Mouse (Mus musculus) embryonic facial prominence, embryonic 14.5 days (tissue): ENCODE results near the gene Cnnm1. TPM values are rescaled to one million over a fixed set of nuclear protein-coding genes. Genes with fewer than 3 reads are reported as not detected.
A peak's percentile ranks its signal among the peaks of the same experiment; 100 is the strongest.

ENCODE experiments used
- ATAC-seq: fragments of 200-750 bp; cut with Nextera tagmentation; 2 replicates; pipeline ENCODE4 v1.8.0; 2017; ENCODE audit warnings: low read depth, moderate number of reproducible peaks, moderate TSS enrichment
- DNase-seq: peaks from one replicate; pipeline ENCODE4 v3.0.0-alpha.2; 2015; ENCODE audit warnings: low spot score
- H3K27ac ChIP-seq: fragments of 300-500 bp; sonication (generic); replicated peaks from 2 replicates; pipeline ENCODE4 v1.5.1; 2014; ENCODE audit warnings: low read depth, mild to moderate bottlenecking, low read length, moderate library complexity
- H3K27me3 ChIP-seq: fragments of 300-500 bp; sonication (generic); replicated peaks from 2 replicates; pipeline ENCODE4 v1.6.1; 2014; ENCODE audit warnings: low read length; ENCODE audit not compliant: control insufficient read depth, insufficient read depth
- H3K36me3 ChIP-seq: fragments of 300-500 bp; sonication (generic); 2 replicates; pipeline ENCODE4 v1.6.1; 2014; ENCODE audit warnings: low read length, mixed read lengths; ENCODE audit not compliant: control insufficient read depth, insufficient read depth
- H3K4me1 ChIP-seq: fragments of 300-500 bp; sonication (generic); 2 replicates; pipeline ENCODE4 v1.6.1; 2014; ENCODE audit warnings: antibody characterized with exemption, low read length; ENCODE audit not compliant: control insufficient read depth, insufficient read depth
- H3K4me2 ChIP-seq: fragments of 300-500 bp; sonication (generic); 2 replicates; pipeline ENCODE4 v1.6.1; 2014; ENCODE audit warnings: low read depth, mild to moderate bottlenecking, low read length, moderate library complexity, mixed read lengths
- H3K4me3 ChIP-seq: fragments of 300-500 bp; sonication (generic); 2 replicates; pipeline ENCODE4 v1.5.1; 2014; ENCODE audit warnings: low read depth, mild to moderate bottlenecking, low read length
- H3K9ac ChIP-seq: fragments of 300-500 bp; sonication (generic); 2 replicates; pipeline ENCODE4 v1.6.1; 2014; ENCODE audit warnings: low read depth, mild to moderate bottlenecking, low read length, moderate library complexity, mixed read lengths
- H3K9me3 ChIP-seq: fragments of 300-500 bp; sonication (generic); 2 replicates; pipeline ENCODE4 v1.6.1; 2016; ENCODE audit warnings: low read length; ENCODE audit not compliant: control insufficient read depth
- WGBS: fragments of 180-500 bp; shearing (Covaris S2); extraction: QIAGEN DNeasy Blood & Tissue Kit; methylation state at CpG from one replicate; pipeline ENCODE4 v1.1.7; 2014; 5-methylcytosine and 5-hydroxymethylcytosine counted together
- polyA plus RNA-seq: library from polyadenylated mRNA; unstranded; fragments of >200 nt; fragmentation: Nextera tagmentation; extraction: Ambion mirVana; gene quantifications from 2 replicates; pipeline ENCODE4 v1.2.1, GENCODE M21; 2014

The Cnnm1 gene
- polyA plus RNA-seq, 1 experiment from 2014 or later: 0.96 TPM

DNA sequence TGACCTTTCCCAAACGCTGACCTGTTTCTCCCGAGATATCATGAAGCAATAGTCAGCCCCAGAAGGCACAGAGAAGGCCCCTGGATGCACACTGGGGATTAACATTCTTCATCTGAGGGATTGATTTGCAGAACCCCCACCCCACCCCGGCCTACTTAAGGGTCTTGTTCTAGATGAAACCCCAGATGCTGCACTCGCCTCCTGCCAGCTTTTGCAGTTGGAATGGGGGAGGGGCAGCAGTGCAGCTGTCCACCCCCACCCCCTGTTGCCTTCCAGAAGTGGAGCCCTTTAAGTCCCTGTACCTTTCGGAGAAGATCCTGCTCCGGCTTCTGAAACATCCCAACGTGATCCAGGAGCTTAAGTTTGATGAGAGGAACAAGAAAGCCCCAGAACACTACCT lies 29.1 kb downstream of the Cnnm1 start:
- WGBS: 60% methylated on average over 7 of the region's 7 CpGs
- Histone ChIP-seq H3K9me3 (no peaks in the 10 kb centered on the region), H3K4me3 (no peak overlapping the region), H3K27me3 (no peaks in the 10 kb centered on the region), H3K27ac (no peak overlapping the region), H3K4me1 (peaks cover 6% of the 10 kb centered on the region; the same call in 1 of the 2 replicates), H3K9ac (no peak overlapping the region), H3K36me3 (no peaks in the 10 kb centered on the region), H3K4me2 (no peak overlapping the region)
- DNase-seq (no peak), ATAC-seq (no peak)

DNA sequence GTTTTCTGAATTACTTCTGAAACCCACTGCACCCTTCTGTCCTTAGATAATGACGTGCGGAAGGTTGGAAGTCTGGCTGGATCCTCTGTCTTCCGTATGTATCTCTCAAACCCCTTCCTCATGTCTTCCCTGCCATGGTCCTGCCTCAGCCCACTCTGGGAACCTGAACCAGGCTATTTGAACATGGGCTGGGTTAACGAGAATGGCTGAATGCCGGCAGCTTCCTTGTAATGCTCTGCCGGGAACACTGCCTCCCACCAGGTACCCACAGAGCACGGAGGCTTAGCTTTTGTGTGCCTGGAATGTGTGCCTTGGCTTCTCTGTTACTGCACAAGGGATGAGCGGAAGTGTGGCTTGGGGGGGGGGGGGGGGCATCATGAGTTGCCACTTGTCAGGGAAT lies 32.1 kb downstream of the Cnnm1 start:
- Histone ChIP-seq H3K9ac (no peak overlapping the region), H3K27me3 (no peaks in the 10 kb centered on the region), H3K4me2 (no peak overlapping the region), H3K4me1 (peaks cover 7% of the 10 kb centered on the region; the same call in 1 of the 2 replicates), H3K9me3 (no peaks in the 10 kb centered on the region), H3K36me3 (no peaks in the 10 kb centered on the region), H3K27ac (no peak overlapping the region), H3K4me3 (no peak overlapping the region)
- ATAC-seq (no peak), DNase-seq (no peak)
- 74% methylated on average over 8 of the region's 8 CpGs for WGBS

DNA sequence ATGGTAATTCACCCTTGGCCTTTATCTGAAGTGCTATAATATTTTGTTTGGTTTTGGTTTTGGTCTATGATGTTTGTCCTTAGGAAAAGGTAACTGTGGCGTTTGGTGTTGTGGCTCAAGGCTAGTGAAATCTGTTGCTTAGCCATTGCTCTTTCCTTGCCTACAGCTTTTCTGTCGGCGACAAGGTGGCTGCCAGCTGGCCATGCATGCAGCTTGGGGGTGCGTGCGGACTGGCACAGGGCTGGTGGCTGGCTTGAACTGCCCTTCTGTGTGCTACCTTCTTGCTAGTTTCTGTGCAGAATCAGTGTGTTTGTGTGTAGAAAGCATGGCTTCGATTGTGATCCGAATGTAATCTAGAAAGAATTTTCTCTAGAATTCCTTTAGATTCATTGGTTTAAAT lies 32.5 kb downstream of the Cnnm1 start:
- Histone ChIP-seq H3K9ac (no peak overlapping the region), H3K9me3 (no peaks in the 10 kb centered on the region), H3K36me3 (no peaks in the 10 kb centered on the region), H3K4me2 (no peak overlapping the region), H3K27me3 (no peaks in the 10 kb centered on the region), H3K4me3 (no peak overlapping the region), H3K27ac (no peak overlapping the region), H3K4me1 (peaks cover 11% of the 10 kb centered on the region; the same call in 1 of the 2 replicates)
- ATAC-seq (no peak), DNase-seq (no peak)
- WGBS: 89% methylated on average over 7 of the region's 7 CpGs

DNA sequence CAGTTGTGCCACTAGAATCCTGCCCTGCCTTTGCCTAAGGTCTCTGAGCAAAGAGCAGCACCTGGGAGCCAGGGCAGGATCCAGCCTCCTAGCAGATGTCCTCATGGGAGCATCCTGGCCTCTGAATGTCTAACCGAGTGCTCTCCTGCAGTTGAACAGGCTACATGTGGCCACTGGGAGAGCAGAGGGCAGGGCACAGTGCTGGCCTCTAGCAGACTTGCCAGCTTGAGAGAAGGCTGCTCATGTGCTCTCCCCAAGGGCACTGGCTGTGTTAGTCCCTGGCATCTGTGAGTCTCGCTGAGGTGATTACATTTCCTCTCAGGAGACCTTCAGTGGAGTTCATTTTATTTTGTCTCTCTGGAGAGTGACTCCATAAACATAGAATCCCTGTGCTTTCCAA lies 35.4 kb downstream of the Cnnm1 start:
- 32% methylated on average over 2 of the region's 2 CpGs for WGBS
- Histone ChIP-seq H3K9me3 (no peaks in the 10 kb centered on the region), H3K4me2 (no peak overlapping the region), H3K9ac (no peak overlapping the region), H3K4me1 (peaks cover 13% of the 10 kb centered on the region; the same call in 1 of the 2 replicates), H3K27me3 (no peaks in the 10 kb centered on the region), H3K4me3 (no peak overlapping the region), H3K36me3 (no peaks in the 10 kb centered on the region), H3K27ac (0 out of 2 replicates have a peak overlapping the region, but pooled peaks have one; percentile 49)
- DNase-seq: peak; percentile 30
- no peak for ATAC-seq

DNA sequence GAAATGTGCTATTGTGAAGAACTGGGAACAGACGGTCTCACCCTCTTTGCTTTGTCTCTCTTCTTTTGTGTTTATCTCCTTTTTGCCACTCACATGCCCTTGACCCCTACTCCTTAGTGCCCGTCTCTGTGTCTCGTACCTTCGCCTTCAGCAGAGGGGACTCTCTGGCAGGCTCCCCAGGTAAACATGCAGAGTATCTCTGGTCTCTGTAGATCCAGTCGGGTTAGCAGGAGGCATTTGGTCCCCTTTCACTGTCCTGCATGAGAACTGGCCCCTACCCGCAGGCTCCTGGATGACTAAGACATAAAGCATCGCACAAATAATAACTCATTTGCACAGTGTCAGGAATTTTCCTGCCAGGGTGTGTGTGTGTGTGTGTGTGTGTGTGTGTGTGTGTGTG lies 35.8 kb downstream of the Cnnm1 start:
- Histone ChIP-seq H3K36me3 (no peaks in the 10 kb centered on the region), H3K4me2 (no peak overlapping the region), H3K9ac (no peak overlapping the region), H3K9me3 (no peaks in the 10 kb centered on the region), H3K27ac (0 out of 2 replicates have a peak overlapping the region, but pooled peaks have one; percentile 23), H3K27me3 (no peaks in the 10 kb centered on the region), H3K4me3 (no peak overlapping the region), H3K4me1 (peaks cover 16% of the 10 kb centered on the region; the same call in 1 of the 2 replicates)
- ATAC-seq (no peak), DNase-seq (no peak)
- 67% methylated on average over 7 of the region's 7 CpGs for WGBS

DNA sequence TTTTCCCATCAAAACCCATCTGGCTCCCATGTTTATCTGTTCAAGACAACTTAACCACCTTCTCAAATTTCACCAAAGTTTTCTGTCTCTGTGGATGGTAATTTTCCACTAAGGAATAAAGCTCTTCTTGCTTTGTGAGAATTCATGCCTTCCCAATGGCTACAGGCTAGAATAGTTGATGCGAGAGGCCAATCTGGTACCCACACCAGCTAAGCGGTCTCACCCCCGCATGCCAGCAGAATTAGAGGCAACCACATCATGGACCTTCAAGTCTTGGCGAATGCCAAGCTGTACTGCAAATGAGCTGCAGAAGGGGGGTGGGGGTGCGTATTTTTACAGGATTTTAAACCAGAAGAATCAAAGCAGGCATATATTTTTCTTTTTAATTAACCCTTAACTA lies 37.2 kb downstream of the Cnnm1 start:
- H3K4me1 ChIP-seq: peaks cover 17% of the 10 kb centered on the region; the same call in 1 of the 2 replicates
- no peaks in the 10 kb centered on the region for H3K36me3 ChIP-seq
- H3K9ac ChIP-seq: no peak overlapping the region
- H3K27me3 ChIP-seq: no peaks in the 10 kb centered on the region
- H3K4me2 ChIP-seq: no peak overlapping the region
- DNase-seq: peak; percentile 74
- WGBS: 54% methylated on average over 5 of the region's 5 CpGs
- H3K4me3 ChIP-seq: no peak overlapping the region
- ATAC-seq: peak; percentile 51; the same call in 1 of the 2 replicates
- H3K9me3 ChIP-seq: no peaks in the 10 kb centered on the region
- no peak overlapping the region for H3K27ac ChIP-seq

DNA sequence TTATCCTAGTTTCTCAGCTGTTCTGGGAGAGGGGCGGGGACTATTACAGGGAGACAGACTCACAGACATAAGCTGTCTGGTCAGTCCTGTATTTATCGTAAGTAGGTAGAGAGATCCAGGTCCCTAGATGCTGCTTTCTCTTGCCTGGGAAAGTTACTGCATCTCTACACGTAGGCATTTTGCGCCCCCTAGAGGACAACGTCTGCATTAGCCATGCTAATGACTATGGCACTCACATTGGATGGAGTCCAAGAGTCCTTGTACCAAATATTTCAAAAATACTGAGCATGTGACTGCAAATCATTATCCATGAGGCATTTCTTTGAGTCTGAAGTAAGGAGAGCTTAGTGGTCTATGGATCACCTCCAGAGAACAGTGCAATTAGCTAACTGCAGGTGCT lies 38.7 kb downstream of the Cnnm1 start:
- no peak overlapping the region for H3K4me2 ChIP-seq
- DNase-seq: peak; percentile 89
- H3K9ac ChIP-seq: no peak overlapping the region
- 20% methylated on average over 5 of the region's 5 CpGs for WGBS
- ATAC-seq: peak; percentile 63
- peaks cover 17% of the 10 kb centered on the region; the same call in 1 of the 2 replicates for H3K4me1 ChIP-seq
- H3K27ac ChIP-seq: no peak overlapping the region; the same call in 1 of the 2 replicates
- H3K9me3 ChIP-seq: no peaks in the 10 kb centered on the region
- H3K36me3 ChIP-seq: no peaks in the 10 kb centered on the region
- no peaks in the 10 kb centered on the region for H3K27me3 ChIP-seq
- H3K4me3 ChIP-seq: no peak overlapping the region

DNA sequence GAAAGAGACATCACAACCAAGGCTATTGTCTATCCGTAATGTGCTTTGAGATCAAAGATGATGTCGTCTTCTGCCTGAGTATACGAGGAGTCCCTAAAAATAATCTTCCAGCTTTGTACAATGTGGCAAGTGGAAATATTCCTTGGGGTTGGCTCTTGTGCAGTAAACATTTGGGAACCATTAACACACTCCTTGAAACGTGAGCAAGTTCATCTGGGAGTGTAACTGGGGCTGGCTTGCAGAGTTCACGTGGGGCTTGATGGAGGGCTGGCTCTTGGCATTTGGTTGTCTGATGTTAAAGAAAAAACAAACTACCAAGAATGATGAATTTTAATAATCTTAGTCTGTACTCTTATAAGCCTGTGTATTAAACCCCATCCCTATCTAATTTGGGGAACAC lies 39.2 kb downstream of the Cnnm1 start:
- 44% methylated on average over 5 of the region's 5 CpGs for WGBS
- H3K4me2 ChIP-seq: no peak overlapping the region
- DNase-seq: peak; percentile 52

DNA sequence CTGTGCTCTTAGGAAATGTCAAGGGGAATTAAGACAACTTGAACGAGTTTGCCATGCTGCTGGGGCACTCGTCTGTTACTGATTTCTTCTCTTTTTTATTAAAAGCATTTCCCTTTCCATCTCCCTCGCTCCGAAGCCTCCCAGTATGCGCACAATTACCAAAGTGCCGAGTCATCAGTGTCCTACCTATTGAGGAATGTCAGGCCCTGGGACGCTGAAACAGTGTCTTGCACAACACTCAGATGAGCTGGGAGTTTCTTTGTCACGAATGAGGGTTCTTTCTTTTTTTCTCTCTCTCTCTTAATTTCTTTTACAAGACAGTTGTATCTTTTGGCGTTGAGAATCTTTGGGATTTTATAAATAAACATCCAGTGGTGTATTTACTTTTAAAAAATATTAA lies 40.3 kb downstream of the Cnnm1 start:
- Histone ChIP-seq H3K4me2 (no peak overlapping the region), H3K27me3 (no peaks in the 10 kb centered on the region), H3K4me3 (no peak overlapping the region), H3K4me1 (peaks cover 17% of the 10 kb centered on the region; the same call in 1 of the 2 replicates), H3K9me3 (no peaks in the 10 kb centered on the region), H3K9ac (no peak overlapping the region), H3K36me3 (no peaks in the 10 kb centered on the region), H3K27ac (peak overlapping the region; percentile 31)
- DNase-seq (peak; percentile 42), ATAC-seq (no peak)
- WGBS: 40% methylated on average over 9 of the region's 9 CpGs

More for the DNA sequence above, 39.2 kb downstream of the Cnnm1 start:
- Histone ChIP-seq H3K27me3 (no peaks in the 10 kb centered on the region), H3K27ac (peak overlapping the region; percentile 31; the same call in 1 of the 2 replicates), H3K36me3 (no peaks in the 10 kb centered on the region), H3K9me3 (no peaks in the 10 kb centered on the region), H3K4me1 (peaks cover 17% of the 10 kb centered on the region; the same call in 1 of the 2 replicates), H3K4me3 (no peak overlapping the region), H3K9ac (no peak overlapping the region)
- ATAC-seq: no peak
